Mouse (Mus musculus) embryonic facial prominence, embryonic 14.5 days (tissue): ENCODE results near the gene Twf2. TPM values are rescaled to one million over a fixed set of nuclear protein-coding genes. Genes with fewer than 3 reads are reported as not detected.
A peak's percentile ranks its signal among the peaks of the same experiment; 100 is the strongest.

Experiments used
- ATAC-seq: fragments of 200-750 bp; cut with Nextera tagmentation; 2 replicates; pipeline ENCODE4 v1.8.0; 2017; ENCODE audit warnings: low read depth, moderate number of reproducible peaks, moderate TSS enrichment
- DNase-seq: peaks from one replicate; pipeline ENCODE4 v3.0.0-alpha.2; 2015; ENCODE audit warnings: low spot score
- H3K27ac ChIP-seq: fragments of 300-500 bp; sonication (generic); replicated peaks from 2 replicates; pipeline ENCODE4 v1.5.1; 2014; ENCODE audit warnings: low read depth, mild to moderate bottlenecking, low read length, moderate library complexity
- H3K27me3 ChIP-seq: fragments of 300-500 bp; sonication (generic); replicated peaks from 2 replicates; pipeline ENCODE4 v1.6.1; 2014; ENCODE audit warnings: low read length; ENCODE audit not compliant: control insufficient read depth, insufficient read depth
- H3K36me3 ChIP-seq: fragments of 300-500 bp; sonication (generic); 2 replicates; pipeline ENCODE4 v1.6.1; 2014; ENCODE audit warnings: low read length, mixed read lengths; ENCODE audit not compliant: control insufficient read depth, insufficient read depth
- H3K4me1 ChIP-seq: fragments of 300-500 bp; sonication (generic); 2 replicates; pipeline ENCODE4 v1.6.1; 2014; ENCODE audit warnings: antibody characterized with exemption, low read length; ENCODE audit not compliant: control insufficient read depth, insufficient read depth
- H3K4me2 ChIP-seq: fragments of 300-500 bp; sonication (generic); 2 replicates; pipeline ENCODE4 v1.6.1; 2014; ENCODE audit warnings: low read depth, mild to moderate bottlenecking, low read length, moderate library complexity, mixed read lengths
- H3K4me3 ChIP-seq: fragments of 300-500 bp; sonication (generic); 2 replicates; pipeline ENCODE4 v1.5.1; 2014; ENCODE audit warnings: low read depth, mild to moderate bottlenecking, low read length
- H3K9ac ChIP-seq: fragments of 300-500 bp; sonication (generic); 2 replicates; pipeline ENCODE4 v1.6.1; 2014; ENCODE audit warnings: low read depth, mild to moderate bottlenecking, low read length, moderate library complexity, mixed read lengths
- H3K9me3 ChIP-seq: fragments of 300-500 bp; sonication (generic); 2 replicates; pipeline ENCODE4 v1.6.1; 2016; ENCODE audit warnings: low read length; ENCODE audit not compliant: control insufficient read depth
- WGBS: fragments of 180-500 bp; shearing (Covaris S2); extraction: QIAGEN DNeasy Blood & Tissue Kit; methylation state at CpG from one replicate; pipeline ENCODE4 v1.1.7; 2014; 5-methylcytosine and 5-hydroxymethylcytosine counted together
- polyA plus RNA-seq: library from polyadenylated mRNA; unstranded; fragments of >200 nt; fragmentation: Nextera tagmentation; extraction: Ambion mirVana; gene quantifications from 2 replicates; pipeline ENCODE4 v1.2.1, GENCODE M21; 2014

The Twf2 gene
- polyA plus RNA-seq, 1 experiment from 2014 or later: 65.1 TPM

DNA sequence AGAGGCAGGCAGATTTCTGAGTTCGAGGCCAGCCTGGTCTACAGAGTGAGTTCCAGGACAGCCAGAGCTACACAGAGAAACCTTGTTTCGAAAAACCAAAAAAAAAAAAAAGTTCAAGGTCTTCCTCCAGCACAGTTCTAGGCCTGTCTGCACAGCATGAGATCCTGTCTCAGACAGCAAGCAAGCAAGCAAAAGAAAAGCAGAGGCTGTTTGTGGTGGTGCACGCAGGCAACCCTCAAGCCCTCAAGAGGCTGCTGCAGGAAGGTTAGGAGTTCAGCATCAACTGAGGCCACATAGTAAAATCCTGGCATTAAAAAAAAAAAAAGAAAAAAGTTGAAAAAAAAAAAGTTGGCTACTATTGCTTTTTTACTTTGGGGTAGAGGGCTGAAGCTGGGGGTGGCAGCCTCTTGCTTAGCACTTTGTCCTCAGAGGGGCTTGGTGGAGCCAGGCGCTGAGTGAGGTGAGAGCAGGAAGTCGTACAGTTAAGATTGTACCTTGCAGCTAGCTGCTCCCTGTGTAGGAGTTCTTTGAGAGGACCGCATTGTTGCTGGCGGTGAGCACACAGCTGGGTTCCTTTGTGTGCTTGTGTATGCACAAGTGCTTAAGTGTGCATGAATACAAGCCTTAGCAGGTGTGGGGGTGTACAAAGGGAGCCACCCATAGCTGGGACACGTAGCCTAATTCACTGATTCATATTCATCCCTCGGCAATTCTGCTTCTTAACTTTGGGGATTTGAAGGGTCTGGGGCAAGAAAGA, 8.1 kb downstream of the Twf2 start:
- ATAC-seq: no peak
- H3K27me3 ChIP-seq: no peaks in the 10 kb centered on the region
- H3K27ac ChIP-seq: peak overlapping the region; percentile 74; the same call in 1 of the 2 replicates
- no peak for DNase-seq
- H3K4me3 ChIP-seq: no peak overlapping the region; the same call in 1 of the 2 replicates
- peak overlapping the region; percentile 61 for H3K9ac ChIP-seq
- H3K36me3 ChIP-seq: peaks cover 45% of the 10 kb centered on the region
- WGBS: 55% methylated on average over 9 of the region's 9 CpGs
- 0 out of 2 replicates have a peak, but pooled peaks cover 3% of the 10 kb centered on the region for H3K4me1 ChIP-seq
- no peaks in the 10 kb centered on the region for H3K9me3 ChIP-seq
- peak overlapping the region; percentile 60 for H3K4me2 ChIP-seq

DNA sequence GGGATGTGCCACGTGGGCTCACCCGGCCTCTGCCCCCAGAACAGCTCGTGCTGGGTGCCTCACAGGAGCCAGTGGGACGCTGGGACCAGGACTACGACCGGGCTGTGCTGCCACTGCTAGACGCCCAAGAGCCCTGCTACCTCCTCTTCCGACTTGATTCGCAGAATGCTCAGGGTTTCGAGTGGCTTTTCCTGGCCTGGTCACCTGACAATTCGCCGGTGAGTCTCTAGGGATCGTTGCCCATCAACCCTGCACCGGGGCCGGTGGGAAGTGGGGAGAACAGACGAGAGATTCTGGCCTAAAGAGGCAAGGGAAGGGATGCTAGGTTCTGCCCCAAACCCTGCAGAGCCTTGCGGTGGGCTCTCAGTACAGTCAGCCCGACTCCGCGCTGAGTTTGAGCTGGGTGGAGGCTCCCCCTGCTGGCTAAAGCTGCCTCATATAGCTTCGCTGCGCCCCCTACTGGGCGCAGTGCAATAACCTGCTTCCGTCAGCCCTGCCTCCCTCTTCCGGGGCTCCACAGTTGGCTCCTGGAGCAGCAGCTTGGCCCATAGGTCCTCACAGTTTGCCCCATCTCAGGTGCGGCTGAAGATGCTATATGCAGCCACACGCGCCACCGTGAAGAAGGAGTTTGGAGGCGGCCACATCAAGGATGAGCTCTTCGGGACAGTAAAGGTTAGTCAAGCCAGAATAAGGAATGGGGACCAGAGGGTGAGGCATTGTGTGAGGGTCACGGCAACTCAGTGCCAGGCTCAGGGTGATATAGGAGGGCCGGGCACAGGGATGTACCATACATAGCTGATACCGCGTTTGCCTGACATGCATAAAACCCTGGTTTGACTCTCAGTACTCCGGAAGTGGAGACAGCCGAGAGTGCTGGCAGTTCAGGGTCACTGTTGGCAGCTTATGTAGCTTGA, 9.0 kb downstream of the Twf2 start:
- H3K4me1 ChIP-seq: 0 out of 2 replicates have a peak, but pooled peaks cover 3% of the 10 kb centered on the region
- ATAC-seq: peak; percentile 88
- peak overlapping the region; percentile 74 for H3K27ac ChIP-seq
- peaks cover 43% of the 10 kb centered on the region for H3K36me3 ChIP-seq
- DNase-seq: peak; percentile 94
- WGBS: 24% methylated on average over 27 of the region's 37 CpGs
- H3K4me3 ChIP-seq: peak overlapping the region; percentile 34
- no peaks in the 10 kb centered on the region for H3K9me3 ChIP-seq
- H3K27me3 ChIP-seq: no peaks in the 10 kb centered on the region
- peak overlapping the region; percentile 60 for H3K4me2 ChIP-seq
- peak overlapping the region; percentile 61 for H3K9ac ChIP-seq

DNA sequence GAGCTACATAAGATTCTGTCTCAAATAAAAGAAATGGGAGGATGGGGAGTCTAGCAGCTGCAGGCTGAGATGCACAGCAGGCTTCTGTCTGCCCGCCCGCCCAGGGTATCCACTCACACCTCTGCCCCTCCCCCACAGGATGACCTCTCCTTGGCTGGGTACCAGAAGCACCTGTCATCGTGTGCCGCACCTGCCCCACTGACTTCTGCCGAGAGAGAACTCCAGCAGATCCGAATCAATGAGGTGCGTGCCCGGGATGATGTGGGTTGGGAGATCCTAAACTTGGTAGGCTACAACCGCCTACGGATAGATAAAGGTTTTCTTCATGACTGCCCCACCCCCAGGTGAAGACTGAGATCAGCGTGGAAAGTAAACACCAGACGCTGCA, 9.7 kb downstream of the Twf2 start:
- Histone ChIP-seq H3K4me1 (0 out of 2 replicates have a peak, but pooled peaks cover 3% of the 10 kb centered on the region), H3K4me2 (no peak overlapping the region), H3K27ac (no peak overlapping the region), H3K27me3 (no peaks in the 10 kb centered on the region), H3K4me3 (no peak overlapping the region), H3K9ac (peak overlapping the region; percentile 41; the same call in 1 of the 2 replicates), H3K9me3 (no peaks in the 10 kb centered on the region), H3K36me3 (peaks cover 40% of the 10 kb centered on the region)
- WGBS: 87% methylated on average over 12 of the region's 12 CpGs
- ATAC-seq: no peak
- DNase-seq: no peak

GRCm38 (mm10) chr9:106215341-106216125, 12.6 kb downstream of the Twf2 start:
- 0 out of 2 replicates have a peak, but pooled peaks cover 3% of the 10 kb centered on the region for H3K4me1 ChIP-seq
- H3K27ac ChIP-seq: no peak overlapping the region
- no peak overlapping the region for H3K9ac ChIP-seq
- H3K4me3 ChIP-seq: no peak overlapping the region
- H3K36me3 ChIP-seq: peaks cover 33% of the 10 kb centered on the region
- H3K9me3 ChIP-seq: no peaks in the 10 kb centered on the region
- H3K4me2 ChIP-seq: no peak overlapping the region
- DNase-seq (no peak), ATAC-seq (no peak)
- H3K27me3 ChIP-seq: no peaks in the 10 kb centered on the region
- WGBS: 79% methylated on average over 6 of the region's 6 CpGs

DNA sequence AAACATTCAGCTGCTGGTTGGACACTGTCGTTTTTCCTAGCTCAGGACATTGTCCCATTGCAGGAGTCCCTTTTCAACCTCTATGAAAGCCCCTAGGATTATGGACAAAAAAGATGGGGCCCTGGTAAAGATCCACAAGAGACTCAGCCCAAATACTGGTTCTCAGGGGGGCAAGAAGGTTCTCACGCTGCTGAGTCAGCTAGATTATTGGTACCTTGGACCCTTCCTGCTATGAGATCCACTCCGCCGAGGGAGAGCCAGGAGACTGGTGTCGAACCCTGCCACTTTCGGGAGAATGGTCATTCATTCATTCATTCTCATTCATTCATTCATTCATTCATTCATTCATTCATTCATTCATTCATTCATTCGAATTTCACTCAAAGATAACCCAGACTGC, 14.1 kb downstream of the Twf2 start:
- Histone ChIP-seq H3K27me3 (no peaks in the 10 kb centered on the region), H3K9ac (no peak overlapping the region), H3K27ac (no peak overlapping the region), H3K4me3 (no peak overlapping the region), H3K9me3 (no peaks in the 10 kb centered on the region), H3K4me2 (no peak overlapping the region), H3K36me3 (peaks cover 33% of the 10 kb centered on the region), H3K4me1 (no peaks in the 10 kb centered on the region)
- 83% methylated on average over 7 of the region's 7 CpGs for WGBS
- ATAC-seq (no peak), DNase-seq (no peak)

GRCm38 (mm10) chr9:106220894-106221523, 18.1 kb downstream of the Twf2 start:
- Histone ChIP-seq H3K27ac (no peak overlapping the region), H3K9ac (no peak overlapping the region), H3K4me1 (0 out of 2 replicates have a peak, but pooled peaks cover 3% of the 10 kb centered on the region), H3K27me3 (peaks cover 8% of the 10 kb centered on the region), H3K4me2 (no peak overlapping the region), H3K4me3 (no peak overlapping the region), H3K9me3 (no peaks in the 10 kb centered on the region), H3K36me3 (no peaks in the 10 kb centered on the region)
- WGBS: 61% methylated on average over 8 of the region's 8 CpGs
- ATAC-seq (no peak), DNase-seq (no peak)

DNA sequence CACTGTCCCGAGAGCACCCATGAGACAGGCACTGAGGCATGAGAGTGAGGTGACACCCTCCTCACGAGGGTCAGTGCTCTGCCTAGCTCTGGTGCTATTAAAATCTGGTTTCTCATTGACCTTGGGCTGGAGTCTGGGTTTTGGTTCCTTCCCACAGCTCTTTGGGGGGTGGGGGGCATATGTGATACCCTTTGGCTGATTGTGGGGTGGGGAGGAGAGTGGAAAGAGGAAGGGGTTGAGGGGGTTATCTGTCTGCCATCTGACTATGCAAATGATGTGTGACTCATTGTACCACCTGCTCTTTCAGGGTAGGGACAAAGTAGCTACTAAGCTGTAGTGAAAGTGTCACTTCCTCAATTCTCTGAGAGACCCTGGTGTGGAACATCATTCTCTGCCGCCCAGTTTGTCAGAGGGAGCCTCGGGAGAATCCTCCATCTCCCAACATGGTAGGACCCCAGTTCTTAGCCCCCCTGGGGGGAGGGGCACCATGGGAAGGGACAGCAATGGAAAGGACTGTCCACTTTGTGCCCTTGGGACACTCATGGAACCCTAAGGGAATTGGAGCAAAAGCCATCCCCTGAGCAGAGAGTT, 19.4 kb downstream of the Twf2 start, which contains the start of gene Tlr9:
Tlr9 (plus strand) TSS at position 338 of the 591 bp plus-strand sequence.
- H3K27me3 ChIP-seq: peaks cover 10% of the 10 kb centered on the region
- H3K9me3 ChIP-seq: no peaks in the 10 kb centered on the region
- no peak within 1 kb of the TSS for H3K4me2 ChIP-seq
- H3K27ac ChIP-seq: no peak within 1 kb of the TSS
- no peaks in the 10 kb centered on the region for H3K36me3 ChIP-seq
- no peak within 1 kb of the TSS for H3K4me3 ChIP-seq
- no peak within 1 kb of the TSS for H3K9ac ChIP-seq
- 72% methylated on average over 4 of the region's 4 CpGs for WGBS
- ATAC-seq (no peak), DNase-seq (no peak)
- H3K4me1 ChIP-seq: 0 out of 2 replicates have a peak, but pooled peaks cover 9% of the 10 kb centered on the region
